Mouse (Mus musculus): ENCODE measurements at regions not wholly inside any gene's neighbourhood (a gene's known extent, or its start where the extent isn't known, plus 50 kb on each side); places are given as distances from the start of the nearest gene placed in this dataset.

DNA sequence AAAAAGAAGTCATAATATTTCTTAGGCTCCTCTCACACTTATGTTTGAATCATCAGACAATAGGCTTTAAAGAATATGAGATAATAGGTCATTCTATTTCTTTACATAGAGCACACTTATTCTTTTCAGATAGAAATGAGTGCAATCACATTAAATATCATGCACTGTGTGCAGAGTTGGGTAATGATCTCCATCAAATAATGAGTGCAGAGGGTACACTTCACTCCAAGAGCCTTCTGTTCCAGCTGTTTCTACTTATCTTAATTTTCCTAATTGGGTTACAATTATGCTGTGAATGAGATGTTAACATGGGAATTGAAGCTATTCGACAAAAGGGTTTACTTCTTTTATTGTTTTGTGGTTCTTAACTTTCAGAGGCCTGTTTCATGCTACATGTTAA, 707.5 kb upstream of the Mdga2 start:
- ChIA-PET POLR2A (no interaction called here), CTCF (no interaction called here)

DNA sequence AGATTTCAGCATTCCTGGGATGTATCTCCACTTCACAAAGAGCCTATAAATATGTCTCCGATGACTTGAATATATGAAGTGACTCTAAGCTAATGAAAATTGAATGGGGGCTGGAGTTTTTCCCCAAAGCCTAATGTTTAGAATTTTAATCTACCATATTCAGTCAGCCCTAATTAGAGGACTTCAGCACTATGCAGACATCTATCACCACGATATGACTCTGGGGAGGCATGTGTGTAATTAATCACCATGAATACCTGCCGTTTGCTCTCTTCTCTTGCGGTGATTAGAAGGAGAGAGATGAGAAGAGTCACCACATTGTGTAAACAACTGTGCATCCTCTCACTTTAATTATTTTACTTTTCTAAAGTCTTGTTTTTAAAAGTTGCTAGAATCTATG, 692.3 kb upstream of the Mdga2 start:
- ChIA-PET CTCF (interaction anchor here in 1 of 4 experiments (0.6 kb wide), 1 partner anchor 176 kb away, joined by 6 read pairs; no protein-coding TSS in a partner anchor), POLR2A (interaction anchor here in 1 of 4 experiments (0.5 kb wide), 1 partner anchor 444 kb away, joined by 6 read pairs; no protein-coding TSS in a partner anchor)

DNA sequence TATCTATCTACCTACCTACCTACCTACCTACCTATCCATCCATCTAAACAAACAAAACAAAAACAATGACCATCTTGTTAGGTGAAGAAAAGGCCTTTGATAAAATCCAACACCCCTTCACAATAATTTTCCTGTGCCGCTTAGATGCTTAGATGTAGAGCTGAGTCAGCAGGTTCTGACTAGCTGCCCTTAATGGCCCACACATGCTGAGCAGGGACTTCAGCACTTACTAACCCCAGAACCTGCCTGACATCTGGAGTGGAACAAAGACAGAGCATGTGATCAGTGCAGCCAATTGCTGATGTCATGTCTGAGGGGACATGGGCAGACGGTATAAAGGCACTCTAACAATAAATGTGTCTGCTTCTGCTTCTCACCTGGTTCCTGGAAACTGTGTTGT, 664.9 kb upstream of the Mdga2 start:
- ChIA-PET POLR2A (no interaction called here), CTCF (no interaction called here)

DNA sequence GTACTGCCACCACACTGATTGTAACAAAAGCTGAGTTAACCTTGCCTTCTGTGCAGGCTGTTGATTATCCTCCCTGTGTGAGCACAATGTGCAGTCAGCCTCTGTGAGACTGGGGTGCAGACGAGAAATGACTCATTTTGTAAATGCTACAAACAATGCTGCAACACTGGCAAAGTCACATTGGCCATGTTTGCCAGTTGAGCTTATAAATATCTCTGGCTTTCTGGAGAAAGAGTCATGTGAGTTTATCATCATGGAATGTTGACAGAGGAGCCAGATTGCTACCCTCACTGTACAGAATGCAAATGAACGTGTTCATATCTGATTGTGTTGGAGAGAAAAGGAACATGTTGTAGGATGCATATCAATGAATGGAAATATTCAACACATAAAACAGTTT, 640.3 kb upstream of the Mdga2 start:
- POLR2A ChIA-PET = no interaction called here
- CTCF ChIA-PET = no interaction called here

DNA sequence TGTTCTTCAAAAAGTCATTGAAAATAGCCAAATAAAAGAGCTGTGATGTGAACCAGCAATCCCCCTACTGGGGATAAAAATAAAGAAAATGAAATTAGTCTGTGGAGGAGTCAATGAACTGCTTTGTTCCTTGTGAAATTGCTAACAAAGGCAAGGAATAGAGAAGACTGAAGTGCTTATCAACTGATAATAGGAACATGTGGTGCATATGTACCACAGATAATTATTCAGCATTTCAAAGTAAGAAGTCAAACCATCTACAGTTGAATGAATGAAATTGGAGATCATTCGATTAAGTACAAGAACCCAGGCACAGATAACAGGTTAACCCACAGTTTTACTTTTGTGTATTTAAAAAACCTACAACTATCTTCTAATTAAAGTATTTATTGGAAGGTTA, 638.4 kb upstream of the Mdga2 start:
- CTCF ChIA-PET = no interaction called here
- POLR2A ChIA-PET = no interaction called here

DNA sequence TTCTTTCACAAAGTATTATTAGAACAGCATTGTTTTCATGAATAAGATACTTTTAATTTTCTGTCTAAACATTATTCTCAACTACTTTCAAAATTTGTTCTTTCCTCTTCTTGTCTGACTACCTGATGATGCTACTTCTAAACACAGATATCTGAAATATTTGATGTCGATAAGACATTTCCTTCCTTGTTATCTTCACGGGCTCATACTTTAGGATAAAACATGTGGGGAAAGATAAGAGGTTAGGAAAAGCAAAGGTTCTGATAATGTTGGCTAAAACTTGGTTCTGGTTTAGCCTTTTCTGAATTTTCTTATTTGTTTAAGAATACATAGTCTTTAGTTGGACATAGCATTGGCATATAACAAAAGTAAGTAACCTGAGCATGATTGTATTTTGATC, 630.3 kb upstream of the Mdga2 start:
- ChIA-PET POLR2A (no interaction called here), CTCF (no interaction called here)

DNA sequence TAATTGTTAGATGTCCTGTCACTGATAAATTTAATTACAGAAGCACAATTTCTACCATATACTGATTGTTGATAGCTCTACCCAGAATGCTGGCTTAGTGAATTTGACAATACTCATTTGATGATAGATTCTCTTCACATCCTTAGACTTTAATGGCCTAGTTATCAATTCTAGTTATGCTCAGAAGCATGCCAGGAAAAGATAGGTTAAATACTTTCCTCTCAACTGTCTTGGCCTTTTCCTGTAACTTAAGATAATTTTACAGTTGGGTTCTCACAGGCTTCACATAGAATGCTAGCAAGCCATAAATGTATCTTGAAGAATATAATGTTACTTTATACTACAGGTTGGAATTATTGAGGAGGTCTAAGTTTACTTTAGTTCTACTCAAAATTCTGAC, 625.2 kb upstream of the Mdga2 start:
- POLR2A ChIA-PET = no interaction called here
- CTCF ChIA-PET = no interaction called here

DNA sequence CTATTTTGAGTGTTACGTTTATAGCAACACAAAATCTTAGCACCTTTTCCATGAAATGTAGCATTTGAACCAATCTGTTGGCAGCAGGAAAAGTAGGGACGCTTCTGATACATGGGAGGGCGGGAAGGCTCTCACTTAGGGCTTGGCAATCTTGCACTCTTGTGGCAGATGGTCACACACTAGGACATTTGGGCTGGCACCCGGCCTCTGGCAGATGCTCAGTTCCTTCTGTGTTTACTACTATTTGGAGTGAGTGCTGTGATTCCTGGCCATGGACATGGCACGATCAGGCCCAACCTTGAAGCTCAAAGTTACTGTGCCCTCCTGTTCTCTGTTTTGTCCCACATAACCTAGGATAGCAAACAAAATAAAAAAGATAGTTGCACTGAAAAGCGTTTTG, 581.9 kb upstream of the Mdga2 start:
- POLR2A ChIA-PET = no interaction called here
- CTCF ChIA-PET = no interaction called here

DNA sequence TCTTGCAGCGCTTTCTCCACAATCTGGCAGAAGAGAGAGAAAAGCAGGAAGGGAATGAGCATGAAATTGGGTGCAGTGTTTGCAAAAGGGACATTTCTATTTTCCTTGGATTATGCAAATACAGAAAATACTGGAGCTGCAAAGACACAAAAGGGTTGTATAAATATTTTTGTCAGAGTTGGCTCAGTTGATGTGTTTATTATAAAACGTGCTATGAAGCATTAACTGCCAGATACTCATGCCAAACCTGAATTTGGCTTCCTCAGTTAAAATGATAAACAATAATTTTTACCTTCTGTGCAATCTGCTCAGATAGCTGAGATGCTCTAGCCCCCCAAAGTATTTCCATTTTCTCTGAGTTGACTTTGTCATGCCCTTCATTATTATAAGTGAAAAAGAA, 577.4 kb upstream of the Mdga2 start:
- ChIA-PET CTCF (no interaction called here), POLR2A (no interaction called here)

Measured in embryonic stem cell, embryonic (primary cell).